Mouse (Mus musculus) activated CD4-positive, CD25-positive, alpha-beta regulatory T cell, adult 4 months (primary cell): ENCODE measurements around the gene Uso1. TPM values are rescaled to one million over a fixed set of nuclear protein-coding genes. Genes with fewer than 3 reads are reported as not detected.
"Not testable (repeated sequence)": the region's sequence is repeated elsewhere in the genome, so short reads cannot be mapped to it uniquely, and the experiment has no call there.

Source experiments
- ATAC-seq: one replicate; pipeline ENCODE4 v1.8.0; 2017
- polyA plus RNA-seq, 2 experiments: library from polyadenylated mRNA; unstranded; fragments of 100-300 nt; shearing (Covaris generic); gene quantifications; one replicate each; pipeline ENCODE4 v1.2.1; 2017

The Uso1 gene
- polyA plus RNA-seq, 2 experiments from 2014 or later, result 31.3 to 33.8 TPM

DNA sequence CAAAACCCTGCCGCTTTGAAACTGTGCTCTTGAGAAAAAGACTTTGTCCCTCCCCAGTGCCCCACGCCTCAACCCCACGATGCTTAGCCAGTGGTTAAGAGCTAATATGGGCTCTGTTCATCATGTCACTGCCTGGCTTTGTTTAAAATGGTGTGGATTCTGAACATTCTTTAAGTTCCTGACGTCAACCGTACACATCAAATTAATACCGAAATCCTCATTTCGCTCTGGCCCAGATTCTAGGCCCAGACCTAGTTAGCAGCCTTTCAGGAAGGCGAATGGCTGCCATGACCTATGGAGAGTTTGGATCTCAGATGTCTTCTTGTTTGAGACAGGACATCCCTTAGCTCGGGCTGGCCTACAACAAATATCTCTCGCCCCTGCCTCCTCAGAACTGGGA, 10.0 kb upstream of the Uso1 start:
- ATAC-seq, result no peak

DNA sequence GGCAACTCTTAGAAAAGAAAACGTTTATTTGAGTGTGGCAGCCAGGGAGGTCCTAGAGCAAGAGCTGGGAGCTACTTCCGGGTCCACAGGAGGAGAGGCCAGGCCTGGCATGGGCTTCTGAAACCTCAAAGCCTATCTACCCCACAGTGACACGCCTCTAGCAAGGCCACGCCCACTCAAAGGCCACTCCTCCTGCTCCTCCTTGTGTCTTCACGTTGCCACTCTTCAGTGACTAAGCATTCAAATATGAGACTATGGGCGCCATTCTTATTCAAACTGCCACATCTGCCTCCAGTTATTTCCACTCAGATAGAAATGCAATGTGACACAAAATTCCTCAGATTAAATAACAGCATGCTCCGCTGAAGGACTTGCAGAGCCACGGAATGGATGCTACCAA, 9.2 kb upstream of the Uso1 start:
- no peak for ATAC-seq

DNA sequence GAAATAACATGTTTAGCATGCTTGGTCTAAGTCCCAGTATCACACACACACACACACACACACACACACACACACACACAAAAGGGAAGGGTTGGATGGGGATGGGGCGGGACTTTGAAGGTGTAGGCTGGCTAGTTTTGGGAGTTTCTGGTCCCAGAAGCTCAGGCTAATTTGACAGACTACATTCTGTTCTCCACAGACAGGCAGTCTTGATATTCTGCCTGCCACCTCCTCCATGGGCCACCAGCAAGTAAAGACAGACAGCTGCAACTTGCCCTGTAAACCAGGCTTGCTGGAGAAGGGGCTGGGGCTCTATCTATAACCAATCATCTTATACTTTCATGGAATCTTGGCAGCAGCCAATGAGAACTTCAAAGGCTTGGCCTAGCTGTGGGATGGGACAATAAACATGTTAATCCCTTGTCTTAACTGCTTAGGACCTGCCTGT, 8.4 kb upstream of the Uso1 start:
- no peak for ATAC-seq

DNA sequence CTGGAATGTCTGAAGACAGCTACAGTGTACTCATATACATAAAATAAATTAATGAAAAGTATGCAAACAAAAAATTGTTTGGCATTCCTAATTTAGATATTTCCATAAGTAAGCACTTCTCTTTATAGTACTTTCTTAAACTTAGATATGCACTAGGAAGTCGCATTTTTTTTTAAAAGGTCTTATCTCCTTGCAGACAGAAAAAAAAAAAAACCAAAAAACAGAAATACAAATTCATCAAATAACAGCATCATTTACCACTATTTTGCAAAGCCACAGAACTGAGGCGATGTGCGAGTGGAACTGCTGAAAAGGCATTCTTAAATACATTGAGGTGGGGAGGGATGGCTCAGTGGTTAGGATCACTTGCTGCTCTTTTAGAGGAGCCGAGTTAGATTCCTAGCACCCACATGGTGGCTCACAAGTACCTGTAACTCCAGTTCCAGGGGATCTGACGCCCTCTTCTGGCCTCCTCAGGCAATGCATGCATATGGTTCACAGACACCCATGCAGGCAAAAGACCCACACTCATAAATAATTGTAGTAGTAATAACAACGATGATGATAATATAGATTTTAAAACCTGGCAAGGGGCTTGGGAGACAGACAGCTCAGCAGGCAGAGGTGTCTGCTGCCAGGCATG, 7.6 kb upstream of the Uso1 start:
- no peak for ATAC-seq

DNA sequence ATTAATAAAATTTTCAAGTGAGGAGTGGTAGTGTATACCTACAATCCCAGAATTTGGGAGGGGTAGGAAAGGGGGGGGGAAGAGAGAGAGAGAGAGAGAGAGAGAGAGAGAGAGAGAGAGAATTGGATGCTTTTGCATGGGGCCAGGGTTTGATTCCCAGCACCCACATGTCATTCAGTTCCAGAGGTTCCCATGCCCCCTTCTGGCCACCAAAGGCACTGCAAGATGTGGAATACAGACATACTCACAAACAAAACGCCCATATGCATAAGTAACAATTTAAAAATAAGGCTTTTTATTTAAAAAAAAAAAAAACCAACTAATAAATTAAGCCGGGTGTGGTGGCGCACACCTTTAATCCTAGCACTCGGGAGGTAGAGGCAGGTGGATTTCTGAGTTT, 5.6 kb upstream of the Uso1 start:
- no peak for ATAC-seq

- ATAC-seq, result not testable (repeated sequence)
Measured at GRCm38 (mm10) chr5:92133006-92133405, 4.7 kb upstream of the Uso1 start.

DNA sequence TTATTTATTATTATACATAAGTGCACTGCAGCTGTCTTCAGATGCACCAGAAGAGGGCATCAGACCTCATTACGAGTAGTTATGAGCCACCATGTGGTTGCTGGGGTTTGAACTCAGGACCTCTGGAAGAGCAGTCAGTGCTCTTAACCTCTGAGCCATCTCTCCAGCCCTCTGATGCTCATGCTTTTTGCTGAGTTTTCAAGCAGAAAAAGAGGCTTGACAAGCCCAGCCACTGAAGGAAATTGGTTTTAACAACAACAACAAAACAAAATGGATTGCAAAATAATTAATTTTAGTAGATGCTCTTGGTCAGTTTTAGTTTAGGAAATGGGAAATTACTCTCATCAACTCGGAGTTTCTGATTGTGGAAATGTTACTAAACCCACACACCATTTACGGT, 2.8 kb upstream of the Uso1 start:
- ATAC-seq, result no peak

DNA sequence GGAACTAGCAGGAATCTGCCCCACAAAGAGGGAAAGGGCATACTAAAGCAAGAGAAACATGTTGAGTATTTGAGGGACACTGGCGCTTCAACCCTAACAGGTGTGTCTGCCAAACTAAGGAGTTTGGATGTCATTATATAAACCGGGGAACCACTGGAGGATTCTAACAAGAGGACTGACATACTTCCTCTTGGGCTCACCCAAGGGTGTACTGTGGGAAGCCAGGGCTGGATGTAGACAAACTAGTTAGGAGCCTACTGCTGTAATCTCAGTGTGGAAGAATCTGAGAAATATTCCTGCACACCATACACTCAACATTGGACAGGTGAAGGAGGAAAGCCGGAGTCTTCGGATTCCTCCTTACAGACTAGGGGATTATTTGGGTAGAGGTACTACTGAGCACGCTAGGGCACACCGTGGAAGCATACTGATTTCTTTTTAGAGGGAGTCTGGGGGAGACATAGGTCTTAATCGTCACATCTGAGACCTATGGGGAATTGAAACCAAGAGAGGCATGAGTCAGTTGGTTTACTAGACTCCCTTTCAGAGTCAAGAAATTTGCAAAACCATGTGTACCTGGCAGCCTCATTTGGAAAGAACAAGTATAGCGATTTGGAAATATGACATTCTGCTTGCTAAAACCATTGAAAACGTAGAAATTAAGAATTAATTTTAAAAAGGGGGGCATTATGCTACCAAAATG, 1.1 kb upstream of the Uso1 start:
- no peak for ATAC-seq

DNA sequence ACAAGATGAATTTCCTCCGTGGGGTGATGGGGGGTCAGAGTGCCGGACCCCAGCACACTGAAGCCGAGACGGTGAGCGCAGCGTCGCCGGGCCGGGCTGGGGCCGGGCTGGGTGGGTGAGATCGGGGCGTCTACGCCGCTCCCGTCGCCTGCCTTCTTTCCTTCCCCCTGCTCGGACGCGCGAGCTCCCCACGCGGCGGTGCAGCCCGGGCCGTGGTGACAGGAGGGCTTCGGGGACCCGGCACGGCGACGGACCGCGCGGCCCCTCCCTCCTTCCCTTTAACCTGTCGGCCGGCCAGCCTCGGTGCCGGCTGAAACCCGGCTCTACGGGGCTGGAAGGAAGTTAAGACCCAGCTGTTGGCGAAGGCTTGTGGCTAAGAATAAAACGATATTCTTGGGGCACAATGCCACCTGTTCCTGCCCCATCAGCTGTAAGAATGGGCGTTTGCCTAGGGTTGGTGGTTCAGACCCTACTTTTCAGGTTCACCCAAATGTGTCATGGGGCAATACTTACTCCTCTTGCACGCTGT, 419 bp downstream of the Uso1 start:
- ATAC-seq, result no peak

DNA sequence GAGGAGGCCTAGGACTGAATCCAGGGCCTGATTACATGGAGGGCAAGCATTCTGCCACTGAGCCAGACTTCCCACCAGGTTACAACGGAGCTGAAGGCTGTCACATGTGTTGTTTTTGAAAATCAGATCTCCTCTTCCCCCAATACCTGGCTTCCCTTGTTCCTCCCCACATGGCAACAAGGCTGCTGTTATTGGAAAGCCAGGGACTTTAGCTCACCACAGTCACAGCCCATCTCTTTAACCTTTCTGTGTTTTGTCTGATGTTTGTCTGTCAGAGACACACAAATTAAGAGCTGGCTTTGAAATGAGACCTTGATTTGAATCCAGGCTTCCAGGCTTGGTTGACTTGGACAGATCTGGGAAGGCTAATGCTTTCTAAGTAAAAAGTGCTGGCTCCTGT, 1.5 kb downstream of the Uso1 start:
- ATAC-seq, result no peak

DNA sequence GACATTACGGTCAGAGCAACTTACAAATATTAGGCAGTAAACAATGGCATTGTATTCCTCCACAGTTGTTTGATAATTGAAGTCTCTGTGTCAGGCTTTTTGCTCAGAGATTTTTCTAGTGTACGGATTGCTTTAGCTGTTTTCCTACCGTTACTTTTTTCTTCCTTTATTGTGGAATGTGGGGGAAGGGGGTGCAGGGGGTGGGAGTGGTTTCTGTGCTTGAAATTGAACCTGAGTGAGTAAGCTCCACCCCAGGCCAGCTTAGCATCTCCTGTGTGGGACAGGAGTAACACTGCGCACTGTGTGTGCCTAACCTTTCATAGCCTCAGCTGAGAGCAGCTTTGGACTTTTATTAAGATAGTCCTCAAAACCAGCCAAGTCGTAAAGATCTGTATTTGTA, 4.0 kb downstream of the Uso1 start:
- ATAC-seq, result no peak

DNA sequence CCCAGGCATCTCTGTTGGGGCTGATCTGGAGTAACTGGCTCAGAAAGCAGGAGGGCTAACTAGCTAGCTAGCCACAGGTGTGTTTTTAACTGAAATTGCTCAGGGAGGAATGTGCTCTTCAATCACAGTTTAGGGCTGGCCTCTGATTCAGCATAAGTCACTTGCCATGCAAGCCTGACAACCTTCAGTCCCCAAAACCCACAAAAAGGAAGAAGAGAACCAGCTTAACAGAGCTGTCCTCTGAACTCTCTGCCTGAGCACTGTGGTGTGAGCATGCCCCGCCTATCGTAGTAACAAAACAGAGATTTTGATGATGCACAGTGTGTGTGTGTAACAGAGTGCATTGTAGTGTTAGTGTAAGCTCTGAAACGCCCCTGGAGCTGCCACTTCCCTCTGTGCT, 4.7 kb downstream of the Uso1 start:
- ATAC-seq, result no peak

DNA sequence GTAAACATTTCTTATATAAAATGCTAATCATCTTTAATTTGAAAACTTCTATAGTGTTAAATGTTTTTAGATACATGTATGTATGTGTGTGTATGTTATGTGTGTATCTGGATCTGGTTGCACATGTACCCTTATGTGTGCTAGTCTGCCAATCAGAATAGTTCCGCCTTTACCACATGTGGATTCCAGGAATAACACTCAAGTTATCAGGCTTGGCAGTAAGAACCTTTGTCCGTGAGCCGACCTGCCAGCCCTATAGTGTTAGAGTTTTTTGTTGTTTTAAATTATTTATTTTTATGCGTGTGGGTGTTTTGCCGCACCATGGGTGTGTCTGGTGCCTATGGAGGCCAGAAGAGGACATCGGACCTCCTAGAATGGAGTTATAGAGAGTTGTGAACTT, 5.9 kb downstream of the Uso1 start:
- no peak for ATAC-seq

- no peak for ATAC-seq
Measured at GRCm38 (mm10) chr5:92144954-92145708, 7.4 kb downstream of the Uso1 start.

- no peak for ATAC-seq
Measured at GRCm38 (mm10) chr5:92148248-92148647, 10.5 kb downstream of the Uso1 start.

DNA sequence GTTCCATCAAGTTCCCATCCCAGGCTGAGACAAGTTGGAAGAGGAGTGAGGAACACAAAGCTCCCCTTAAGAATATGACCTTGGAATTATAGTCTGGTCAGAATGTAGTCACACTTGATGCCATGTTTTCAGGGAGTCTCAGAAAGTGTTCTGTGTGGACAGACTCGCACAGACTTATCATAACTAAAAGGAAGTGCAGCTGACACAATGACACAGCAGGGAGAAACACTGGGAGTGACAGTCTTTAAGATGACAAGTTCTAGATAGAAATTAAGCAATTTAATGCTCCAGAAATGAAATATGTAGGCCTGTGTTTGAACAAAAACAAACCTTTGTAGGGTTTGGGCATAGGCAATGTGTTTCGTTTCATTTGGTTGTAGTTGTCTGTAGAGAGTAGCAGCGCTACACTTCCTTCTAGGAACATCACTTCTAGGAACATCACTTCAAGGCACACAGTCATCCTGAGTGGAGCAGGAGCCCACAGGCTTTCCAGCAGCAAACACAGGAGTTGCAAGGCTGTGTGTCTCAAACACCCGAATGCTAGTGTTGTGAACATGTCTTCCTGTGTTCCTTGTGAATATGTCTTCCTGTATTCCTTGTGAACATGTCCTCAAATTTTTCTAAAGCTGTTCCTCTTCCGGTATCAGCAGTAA, 11.7 kb downstream of the Uso1 start:
- ATAC-seq, result no peak

- no peak for ATAC-seq
Measured at GRCm38 (mm10) chr5:92154861-92155260, 17.1 kb downstream of the Uso1 start.

DNA sequence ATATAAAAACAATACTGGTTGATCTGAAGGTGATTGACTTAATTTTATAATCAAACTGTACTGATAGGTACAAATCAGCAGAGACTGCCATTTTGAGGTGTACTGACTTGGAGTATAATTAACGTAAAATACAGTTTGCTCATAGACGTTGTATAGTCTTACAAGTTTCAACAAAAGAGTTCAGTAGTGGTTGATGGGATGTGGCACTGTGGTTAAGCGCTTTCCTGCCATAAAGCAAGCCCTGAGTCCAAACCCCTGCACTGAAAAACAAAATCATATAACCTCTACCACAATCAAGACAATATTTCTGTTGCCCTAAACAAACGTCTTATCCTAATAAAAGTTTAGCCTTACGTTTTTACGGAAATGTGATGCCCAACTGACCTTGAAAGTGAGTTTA, 28.2 kb downstream of the Uso1 start:
- ATAC-seq, result no peak

- no peak for ATAC-seq
Measured at GRCm38 (mm10) chr5:92183071-92183830, 45.5 kb downstream of the Uso1 start.

DNA sequence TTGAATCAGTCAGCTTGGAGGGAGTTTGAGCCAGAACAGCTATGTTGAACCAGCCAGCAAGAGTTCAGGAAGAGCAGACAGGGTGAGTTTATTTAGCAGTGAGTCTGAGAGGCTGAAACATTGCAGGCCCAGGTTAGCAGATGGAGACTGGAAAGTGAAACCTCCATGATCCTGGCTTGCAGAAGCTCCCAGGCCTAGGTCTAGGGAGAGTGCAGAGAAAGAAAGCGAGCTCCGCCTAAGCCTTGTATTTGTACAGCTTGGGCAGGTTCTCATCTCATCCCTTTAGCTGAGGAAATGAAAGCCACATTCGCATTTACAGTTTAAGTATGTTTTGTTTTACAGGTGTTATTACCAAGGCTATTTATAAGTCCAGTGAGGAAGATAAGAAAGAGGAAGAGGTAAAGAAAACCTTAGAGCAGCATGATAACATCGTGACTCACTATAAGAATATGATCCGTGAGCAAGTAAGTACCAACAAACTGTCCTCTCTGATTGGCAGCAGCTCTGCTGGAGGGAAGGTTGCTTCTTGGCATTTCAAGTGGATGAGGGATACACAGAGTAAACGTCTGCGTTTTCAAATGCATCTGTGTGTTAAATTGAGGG, 51.2 kb downstream of the Uso1 start:
- ATAC-seq, result no peak

DNA sequence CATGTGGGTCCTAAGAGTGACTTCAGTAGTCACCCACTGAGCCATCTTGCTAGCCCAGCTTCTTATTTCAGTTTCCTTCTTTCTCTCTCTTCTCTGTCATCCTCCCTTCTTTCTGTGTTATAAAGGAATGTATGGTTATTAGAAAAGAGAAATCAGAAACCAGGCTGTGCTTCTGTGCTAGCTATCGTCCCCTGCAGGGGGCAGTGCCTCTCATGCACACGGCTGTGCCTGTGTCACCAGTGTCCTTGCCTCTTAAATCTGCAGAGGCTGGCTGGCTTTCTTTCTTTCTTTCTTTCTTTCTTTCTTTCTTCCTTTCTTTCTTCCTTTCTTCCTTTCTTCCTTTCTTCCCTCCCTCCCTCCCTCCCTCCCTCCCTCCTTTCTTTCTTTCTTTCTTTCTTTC, 58.0 kb downstream of the Uso1 start:
- ATAC-seq, result not testable (repeated sequence)
